Mouse (Mus musculus) embryonic stem cell, embryonic (primary cell): ENCODE results near the gene Pum3.

Source experiments
- CTCF ChIA-PET, 4 experiments: fragments of 300-600 bp in 2 of 4; fragments of 350-600 bp in 2 of 4; sonication (Branson Sonifier 250); formaldehyde crosslinking; loops; one replicate each; lab custom pipeline; 2022; ENCODE audit warnings: inconsistent platforms in 2 of 4; lab: Charles Lee
- POLR2A ChIA-PET, 4 experiments: fragments of 300-600 bp in 2 of 4; fragments of 350-600 bp in 2 of 4; sonication (Branson Sonifier 250); formaldehyde crosslinking; loops; one replicate each; lab custom pipeline; 2022; ENCODE audit warnings: antibody characterized with exemption in 4 of 4, inconsistent platforms in 1 of 4; lab: Charles Lee

Gene Pum3

DNA sequence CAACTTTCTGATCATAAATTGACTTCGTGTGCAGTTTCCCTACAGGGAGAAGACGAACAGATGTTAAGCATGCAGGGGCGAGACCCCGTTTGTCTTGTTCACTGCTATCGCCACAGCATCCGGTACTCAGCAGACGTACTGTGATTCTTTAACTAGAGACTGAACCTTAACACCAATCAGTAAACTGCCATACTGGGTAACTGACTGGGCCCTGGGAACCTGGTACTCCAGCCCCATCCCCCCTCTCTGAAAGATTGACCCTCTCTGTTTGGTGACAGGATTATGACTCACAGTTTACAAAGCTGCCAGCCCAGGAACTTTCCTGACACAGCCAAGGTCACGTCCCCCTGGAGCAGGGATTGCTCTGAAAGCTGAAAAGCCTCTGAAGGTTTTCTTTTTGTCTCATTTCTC lies 65.1 kb downstream of the Pum3 start:
- CTCF ChIA-PET = no interaction called here
- POLR2A ChIA-PET = interaction anchor here in 2 of 4 experiments (0.6 kb wide), 2 partner anchors 64 to 206 kb away, joined by 3 to 5 read pairs; no protein-coding TSS in a partner anchor

DNA sequence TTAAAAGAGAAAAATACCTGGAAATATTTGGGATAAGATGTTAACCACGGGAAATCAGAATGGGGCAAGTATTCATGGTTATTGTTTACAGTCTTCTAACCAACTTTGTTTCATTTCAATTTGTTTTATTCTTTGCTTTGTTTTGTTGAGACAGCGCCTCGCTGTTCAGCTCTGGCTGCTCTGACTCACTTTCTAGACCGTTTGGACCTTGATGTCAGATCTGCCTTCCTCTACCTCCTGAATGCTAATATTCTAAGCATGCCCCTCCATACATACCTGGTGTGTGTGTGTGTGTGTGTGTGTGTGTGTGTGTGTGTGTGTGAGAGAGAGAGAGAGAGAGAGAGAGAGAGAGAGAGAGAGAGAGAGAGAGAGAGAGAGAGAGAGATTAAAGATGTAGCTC lies 65.7 kb downstream of the Pum3 start:
- POLR2A ChIA-PET = interaction anchor here in 1 of 4 experiments (0.6 kb wide), 1 partner anchor 206 kb away, joined by 5 read pairs; no protein-coding TSS in a partner anchor

DNA sequence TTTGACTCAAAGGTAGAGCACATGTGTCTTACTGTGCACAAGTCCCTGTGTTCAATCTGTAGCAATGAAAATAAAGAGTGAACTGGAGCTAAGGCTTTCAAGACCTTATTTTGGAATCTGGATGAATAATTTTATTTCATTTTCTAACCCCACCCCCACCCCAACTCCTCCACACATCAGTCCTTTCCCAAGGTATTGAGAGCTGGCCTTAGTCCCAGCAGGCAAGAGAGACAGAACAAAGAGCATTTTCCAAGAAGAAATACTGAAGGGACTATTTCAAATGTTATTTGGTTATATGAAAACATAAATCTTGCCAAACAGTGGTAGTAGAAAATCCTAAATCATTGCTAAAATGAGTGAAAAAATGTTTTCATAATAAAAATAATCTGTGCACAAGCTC lies 69.2 kb downstream of the Pum3 start:
- POLR2A ChIA-PET = no interaction called here
- CTCF ChIA-PET = interaction anchor here in 1 of 4 experiments (0.5 kb wide), 1 partner anchor 11 kb away, joined by 3 read pairs; no protein-coding TSS in a partner anchor

More for the DNA sequence above, 65.7 kb downstream of the Pum3 start:
- CTCF ChIA-PET = interaction anchor here in 1 of 4 experiments (0.7 kb wide), 1 partner anchor 205 kb away, joined by 3 read pairs; no protein-coding TSS in a partner anchor

DNA sequence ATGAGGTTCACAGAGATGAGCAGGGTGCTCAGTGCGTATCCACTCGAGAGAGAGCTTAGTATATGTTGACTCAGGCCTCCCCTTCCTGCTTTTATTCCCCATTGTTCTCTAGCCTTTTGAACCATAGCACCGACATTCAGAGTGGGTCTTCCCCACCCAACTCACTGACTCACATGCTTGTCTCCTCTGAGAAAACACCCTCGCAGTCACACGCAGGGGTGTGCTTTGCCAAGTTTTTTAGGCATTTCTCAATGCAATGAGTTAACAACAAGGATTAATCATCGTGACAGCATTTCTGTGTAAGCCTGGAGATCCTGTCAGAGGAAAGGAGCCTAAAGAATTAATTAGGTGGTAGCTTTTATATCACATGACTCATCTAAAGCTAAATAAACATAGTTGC lies 77.9 kb downstream of the Pum3 start:
- ChIA-PET CTCF (no interaction called here), POLR2A (interaction anchor here in 1 of 4 experiments (0.6 kb wide), 1 partner anchor 478 kb away, joined by 4 read pairs; no protein-coding TSS in a partner anchor)

DNA sequence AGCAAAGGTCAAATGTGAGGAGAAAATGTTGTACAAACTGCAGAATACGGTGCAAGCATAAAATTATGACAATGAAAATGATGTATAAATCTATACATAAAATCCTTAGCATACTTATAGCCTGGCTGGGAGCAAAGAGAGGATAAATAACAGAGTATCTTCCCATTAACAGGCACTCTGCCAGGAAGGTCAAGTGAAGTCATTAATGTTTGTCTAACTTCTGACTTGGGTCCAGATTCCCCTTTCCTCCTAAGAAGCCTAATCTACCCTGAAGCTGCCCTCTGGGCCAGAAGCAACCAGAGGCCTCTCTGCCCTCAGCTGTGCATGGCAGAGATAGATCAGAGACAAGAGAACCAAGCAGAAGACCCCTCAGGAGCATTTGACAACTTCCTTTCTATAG lies 83.1 kb downstream of the Pum3 start:
- ChIA-PET CTCF (no interaction called here), POLR2A (no interaction called here)
